Mouse (Mus musculus): Measurements from ENCODE around the gene Elp6. TPM values are rescaled to one million over a fixed set of nuclear protein-coding genes. Genes with fewer than 3 reads are reported as not detected.
"Not testable (repeated sequence)": the region's sequence is repeated elsewhere in the genome, so short reads cannot be mapped to it uniquely, and the experiment has no call there.

Elp6 gene
- total RNA-seq, 4 experiments from 2014 or later = 2.0 to 5.0 (median 2.9) TPM

GRCm38 (mm10) chr9:110315904-110316303 is 10.9 kb downstream of the Elp6 start:
- DNase-seq (ENCODE audit: low spot score in 2 of 2) = no peak

GRCm38 (mm10) chr9:110316503-110316902 is 11.5 kb downstream of the Elp6 start:
- no peak for DNase-seq (ENCODE audit: low spot score in 2 of 2)

GRCm38 (mm10) chr9:110320769-110321168 is 15.8 kb downstream of the Elp6 start:
- DNase-seq (ENCODE audit: low spot score in 2 of 2) = no peak

GRCm38 (mm10) chr9:110322972-110323371 is 18.0 kb downstream of the Elp6 start:
- no peak for DNase-seq (ENCODE audit: low spot score in 2 of 2)

- no peak for DNase-seq (ENCODE audit: low spot score in 2 of 2)
Observed at GRCm38 (mm10) chr9:110324181-110324580, 19.2 kb downstream of the Elp6 start.

- DNase-seq (ENCODE audit: low spot score in 2 of 2) = no peak
Observed at GRCm38 (mm10) chr9:110328178-110328577, 23.2 kb downstream of the Elp6 start.

GRCm38 (mm10) chr9:110328946-110329630 is 24.1 kb downstream of the Elp6 start:
- no peak for DNase-seq (ENCODE audit: low spot score in 2 of 2)

- DNase-seq (ENCODE audit: low spot score in 2 of 2) = no peak
Observed at GRCm38 (mm10) chr9:110329655-110330054, 24.7 kb downstream of the Elp6 start.

- DNase-seq (ENCODE audit: low spot score in 2 of 2) = no peak
Observed at GRCm38 (mm10) chr9:110330341-110330740, 25.4 kb downstream of the Elp6 start.

- not testable (repeated sequence) for DNase-seq (ENCODE audit: low spot score in 2 of 2)
Observed at GRCm38 (mm10) chr9:110330913-110331312, 25.9 kb downstream of the Elp6 start.

GRCm38 (mm10) chr9:110333135-110333895 is 28.3 kb downstream of the Elp6 start, which contains the start of gene Scap:
Gene Scap (plus strand): TSS chr9:110333288.
- peak; percentile 94 to 95 for DNase-seq (ENCODE audit: low spot score in 2 of 2)

- no peak for DNase-seq (ENCODE audit: low spot score in 2 of 2)
Observed at GRCm38 (mm10) chr9:110333896-110334259, 28.9 kb downstream of the Elp6 start.

GRCm38 (mm10) chr9:110334849-110335248 is 29.9 kb downstream of the Elp6 start:
- DNase-seq (ENCODE audit: low spot score in 2 of 2) = no peak

- DNase-seq (ENCODE audit: low spot score in 2 of 2) = no peak
Observed at GRCm38 (mm10) chr9:110340037-110340750, 35.2 kb downstream of the Elp6 start.

GRCm38 (mm10) chr9:110342008-110342407 is 37.0 kb downstream of the Elp6 start:
- no peak for DNase-seq (ENCODE audit: low spot score in 2 of 2)

- DNase-seq (ENCODE audit: low spot score in 2 of 2) = no peak
Observed at GRCm38 (mm10) chr9:110343805-110344204, 38.8 kb downstream of the Elp6 start.

- DNase-seq (ENCODE audit: low spot score in 2 of 2) = no peak
Observed at GRCm38 (mm10) chr9:110345057-110345739, 40.2 kb downstream of the Elp6 start.

- no peak for DNase-seq (ENCODE audit: low spot score in 2 of 2)
Observed at GRCm38 (mm10) chr9:110348899-110349298, 43.9 kb downstream of the Elp6 start.

GRCm38 (mm10) chr9:110350188-110350587 is 45.2 kb downstream of the Elp6 start:
- DNase-seq (ENCODE audit: low spot score in 2 of 2) = no peak

GRCm38 (mm10) chr9:110350612-110351011 is 45.6 kb downstream of the Elp6 start:
- no peak for DNase-seq (ENCODE audit: low spot score in 2 of 2)

- no peak for DNase-seq (ENCODE audit: low spot score in 2 of 2)
Observed at GRCm38 (mm10) chr9:110351350-110351749, 46.4 kb downstream of the Elp6 start.

All from gastrocnemius, adult 8-10 months (tissue).